Mouse (Mus musculus): ENCODE data around the gene Pitpnc1.

DNA sequence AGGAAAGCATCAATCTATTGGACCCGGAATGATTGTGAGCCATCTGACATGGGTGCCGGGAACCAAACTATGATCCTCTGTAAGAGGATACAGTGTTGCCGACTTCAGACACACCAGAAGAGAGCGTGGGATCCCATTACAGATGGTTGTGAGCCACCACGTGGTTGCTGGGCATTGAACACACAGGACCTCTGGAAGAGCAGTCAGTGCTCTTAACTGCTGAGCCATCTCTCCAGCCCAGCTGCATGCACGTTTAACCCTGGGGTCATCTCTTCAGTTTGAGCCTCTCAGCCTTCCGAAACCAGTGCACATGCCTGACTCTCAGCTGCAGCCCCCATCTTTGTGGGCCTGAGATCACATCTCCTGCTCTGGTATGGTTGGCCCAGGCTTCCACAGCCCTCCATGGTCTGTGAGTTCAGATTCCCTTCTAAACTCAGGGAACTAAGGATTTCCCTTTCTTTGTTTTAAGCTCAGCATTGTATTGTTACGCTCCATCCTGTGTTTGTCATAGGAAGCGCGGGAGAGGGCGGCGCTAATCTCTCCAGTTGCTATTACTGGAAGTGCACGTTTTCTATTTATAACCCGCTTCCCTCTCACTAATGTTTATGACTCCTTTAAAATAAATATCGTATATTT is 135.5 kb downstream of the Pitpnc1 start:
- no peak for TF ChIP-seq EP300 (IDR thresholded peaks at IDR 0.05; ENCODE audit: low read depth)
- TF ChIP-seq CTCF (IDR thresholded peaks at IDR 0.05; ENCODE audit: low read depth), result no peak
